Mouse (Mus musculus): Measurements from ENCODE around the gene Maz. TPM values are rescaled to one million over a fixed set of nuclear protein-coding genes. Genes with fewer than 3 reads are reported as not detected.

Gene Maz
- total RNA-seq (2014; fragmentation: Nextera tagmentation), result 122 and 130 TPM in 2 replicates
- 81.3 and 113 TPM in 2 replicates for total RNA-seq (2017)
- 641 and 824 TPM in 2 replicates for polyA plus RNA-seq (2012)

DNA sequence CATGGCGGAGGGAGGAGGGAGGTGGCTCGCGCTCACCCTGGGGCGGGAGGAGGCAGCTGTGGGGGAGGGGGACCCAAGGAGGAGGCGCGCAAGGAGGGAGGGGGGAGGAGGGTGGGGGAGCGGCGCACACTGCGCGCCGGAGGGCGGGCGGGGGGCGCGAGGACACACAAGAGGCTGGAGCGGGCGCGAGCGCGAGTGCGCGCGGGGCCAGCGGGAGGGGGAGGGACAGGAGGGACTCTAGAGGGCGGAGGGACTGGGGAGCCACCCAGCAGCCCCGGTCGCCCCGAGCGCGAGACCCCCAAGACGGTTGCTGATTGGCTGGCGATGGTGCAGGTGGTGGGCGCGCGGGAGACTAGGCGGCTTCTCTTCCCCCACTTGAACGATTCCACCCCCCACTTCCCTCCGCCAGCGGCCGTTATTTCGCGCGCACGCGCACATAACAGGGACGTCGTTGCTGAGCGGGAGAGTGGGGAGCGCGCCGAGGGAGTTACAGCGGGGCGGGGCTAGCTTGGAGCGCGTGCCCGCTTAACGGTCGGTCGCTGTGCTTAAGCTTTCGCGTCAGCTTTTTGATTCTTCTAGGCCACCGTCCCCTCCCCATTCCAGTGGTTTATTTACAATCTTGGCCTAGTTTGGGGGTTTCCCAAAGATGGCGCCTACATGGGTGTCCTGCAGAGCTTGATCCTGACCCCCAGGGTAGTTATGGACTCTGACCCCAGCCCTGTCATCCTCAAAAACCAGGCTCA is at the start of gene Maz:
Gene Maz, minus strand, starts transcription at position 54 of the 743 bp plus-strand sequence.
- peak; percentile 64 for ATAC-seq (ENCODE audit: extremely low read depth, insufficient number of reproducible peaks, low FRiP score, poor library complexity, severe bottlenecking)
- H3K36me3 ChIP-seq (replicated peaks), result peaks cover 82% of the 10 kb centered on the region
- peak; percentile 98 for DNase-seq (ENCODE audit: low spot score)
- H3K9me3 ChIP-seq (replicated peaks), result no peaks in the 10 kb centered on the region
- TF ChIP-seq GATA1 (IDR thresholded peaks at IDR 0.05; ENCODE audit: borderline replicate concordance, low read length), result no peak
- TF ChIP-seq CTCF (IDR thresholded peaks at IDR 0.05; ENCODE audit: low read depth, low read length), result no peak
- TF ChIP-seq GATA2 (IDR thresholded peaks at IDR 0.05; ENCODE audit: borderline replicate concordance, low read depth, low read length), result no peak
- TF ChIP-seq POLR2AphosphoS5 (IDR thresholded peaks at IDR 0.05; ENCODE audit: insufficient replicate concordance, low read depth, low read length), result 0 out of 2 replicates have a peak, but pooled peaks have one; percentile 51
- H3K4me3 ChIP-seq (ENCODE audit: low read depth, low read length), result peak within 1 kb of the TSS; percentile 77
- H3K27me3 ChIP-seq (ENCODE audit: insufficient read depth, low read length), result no peaks in the 10 kb centered on the region
- peaks cover 74% of the 10 kb centered on the region for H3K4me1 ChIP-seq (ENCODE audit: insufficient read depth, low read depth, low read length)

- DNase-seq (ENCODE audit: low spot score) (no peak), ATAC-seq (ENCODE audit: extremely low read depth, insufficient number of reproducible peaks, low FRiP score, poor library complexity, severe bottlenecking) (no peak)
- H3K36me3 ChIP-seq (replicated peaks), result no peaks in the 10 kb centered on the region
- TF ChIP-seq GATA1 (IDR thresholded peaks at IDR 0.05; ENCODE audit: borderline replicate concordance, low read length) (no peak), CTCF (IDR thresholded peaks at IDR 0.05; ENCODE audit: low read depth, low read length) (no peak), TAL1 (conservative IDR thresholded peaks at IDR 0.05; ENCODE audit: low read depth, low read length) (no peak), GATA2 (IDR thresholded peaks at IDR 0.05; ENCODE audit: borderline replicate concordance, low read depth, low read length) (no peak), POLR2AphosphoS5 (IDR thresholded peaks at IDR 0.05; ENCODE audit: insufficient replicate concordance, low read depth, low read length) (no peak)
- no peak overlapping the region for H3K4me3 ChIP-seq (ENCODE audit: low read depth, low read length)
- H3K27me3 ChIP-seq (ENCODE audit: insufficient read depth, low read length), result peaks cover 15% of the 10 kb centered on the region
- H3K4me1 ChIP-seq (ENCODE audit: insufficient read depth, low read depth, low read length), result no peaks in the 10 kb centered on the region; the same call in 1 of the 2 replicates
- H3K9me3 ChIP-seq (replicated peaks), result peaks cover 4% of the 10 kb centered on the region; the same call in 1 of the 2 replicates
These were observed 49.4 kb upstream of the Maz start for GRCm38 (mm10) chr7:127076188-127076587.

GRCm38 (mm10) chr7:127073221-127073620 is 46.4 kb upstream of the Maz start:
- TF ChIP-seq POLR2AphosphoS5 (IDR thresholded peaks at IDR 0.05; ENCODE audit: insufficient replicate concordance, low read depth, low read length) (no peak), GATA1 (IDR thresholded peaks at IDR 0.05; ENCODE audit: borderline replicate concordance, low read length) (no peak), TAL1 (conservative IDR thresholded peaks at IDR 0.05; ENCODE audit: low read depth, low read length) (no peak), CTCF (IDR thresholded peaks at IDR 0.05; ENCODE audit: low read depth, low read length) (no peak), GATA2 (IDR thresholded peaks at IDR 0.05; ENCODE audit: borderline replicate concordance, low read depth, low read length) (no peak)
- Histone ChIP-seq H3K4me1 (ENCODE audit: insufficient read depth, low read depth, low read length) (no peaks in the 10 kb centered on the region; the same call in 1 of the 2 replicates), H3K9me3 (replicated peaks) (peaks cover 4% of the 10 kb centered on the region; the same call in 1 of the 2 replicates), H3K4me3 (ENCODE audit: low read depth, low read length) (no peak overlapping the region), H3K27me3 (ENCODE audit: insufficient read depth, low read length) (peaks cover 21% of the 10 kb centered on the region), H3K36me3 (replicated peaks) (no peaks in the 10 kb centered on the region)
- no peak for ATAC-seq (ENCODE audit: extremely low read depth, insufficient number of reproducible peaks, low FRiP score, poor library complexity, severe bottlenecking)
- DNase-seq (ENCODE audit: low spot score), result no peak

DNA sequence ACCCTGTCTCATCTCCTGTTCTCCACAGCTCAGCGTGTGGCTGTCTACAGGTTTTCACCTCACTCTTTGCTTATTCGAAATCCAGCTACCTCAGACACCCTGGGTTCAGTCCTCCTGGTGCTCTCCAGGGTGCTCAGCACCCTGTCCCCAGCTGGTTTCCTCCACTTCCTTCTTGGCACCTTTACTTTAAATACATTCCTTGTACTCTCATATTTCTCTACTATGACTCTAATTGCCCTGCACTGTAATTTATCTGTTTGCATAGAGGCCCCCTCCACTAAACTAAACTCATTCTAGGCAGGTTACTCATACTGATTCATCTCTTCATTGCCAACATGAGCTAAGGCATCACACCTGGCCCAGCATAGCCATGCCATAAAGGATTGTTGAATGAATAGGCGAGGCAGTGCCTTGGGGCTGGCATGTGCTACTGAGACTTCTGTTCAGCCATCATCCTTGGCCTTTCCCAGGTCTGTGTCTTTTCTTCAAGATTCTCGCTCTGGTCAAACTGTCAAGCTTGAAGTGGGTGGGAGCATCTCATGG is 44.1 kb upstream of the Maz start:
- no peak for ATAC-seq (ENCODE audit: extremely low read depth, insufficient number of reproducible peaks, low FRiP score, poor library complexity, severe bottlenecking)
- Histone ChIP-seq H3K4me1 (ENCODE audit: insufficient read depth, low read depth, low read length) (no peaks in the 10 kb centered on the region), H3K36me3 (replicated peaks) (no peaks in the 10 kb centered on the region), H3K4me3 (ENCODE audit: low read depth, low read length) (no peak overlapping the region), H3K9me3 (replicated peaks) (peaks cover 4% of the 10 kb centered on the region; the same call in 1 of the 2 replicates), H3K27me3 (ENCODE audit: insufficient read depth, low read length) (peaks cover 24% of the 10 kb centered on the region)
- DNase-seq (ENCODE audit: low spot score), result no peak
- TF ChIP-seq CTCF (IDR thresholded peaks at IDR 0.05; ENCODE audit: low read depth, low read length) (no peak), GATA1 (IDR thresholded peaks at IDR 0.05; ENCODE audit: borderline replicate concordance, low read length) (no peak), TAL1 (conservative IDR thresholded peaks at IDR 0.05; ENCODE audit: low read depth, low read length) (no peak), POLR2AphosphoS5 (IDR thresholded peaks at IDR 0.05; ENCODE audit: insufficient replicate concordance, low read depth, low read length) (no peak), GATA2 (IDR thresholded peaks at IDR 0.05; ENCODE audit: borderline replicate concordance, low read depth, low read length) (no peak)

- Histone ChIP-seq H3K27me3 (ENCODE audit: insufficient read depth, low read length) (peaks cover 31% of the 10 kb centered on the region), H3K4me3 (ENCODE audit: low read depth, low read length) (no peak overlapping the region), H3K4me1 (ENCODE audit: insufficient read depth, low read depth, low read length) (peaks cover 4% of the 10 kb centered on the region; the same call in 1 of the 2 replicates), H3K36me3 (replicated peaks) (no peaks in the 10 kb centered on the region), H3K9me3 (replicated peaks) (0 out of 2 replicates have a peak, but pooled peaks cover 2% of the 10 kb centered on the region)
- DNase-seq (ENCODE audit: low spot score) (no peak), ATAC-seq (ENCODE audit: extremely low read depth, insufficient number of reproducible peaks, low FRiP score, poor library complexity, severe bottlenecking) (no peak)
- TF ChIP-seq CTCF (IDR thresholded peaks at IDR 0.05; ENCODE audit: low read depth, low read length) (no peak), GATA1 (IDR thresholded peaks at IDR 0.05; ENCODE audit: borderline replicate concordance, low read length) (no peak), TAL1 (conservative IDR thresholded peaks at IDR 0.05; ENCODE audit: low read depth, low read length) (no peak), POLR2AphosphoS5 (IDR thresholded peaks at IDR 0.05; ENCODE audit: insufficient replicate concordance, low read depth, low read length) (no peak), GATA2 (IDR thresholded peaks at IDR 0.05; ENCODE audit: borderline replicate concordance, low read depth, low read length) (no peak)
These were observed 39.5 kb upstream of the Maz start for GRCm38 (mm10) chr7:127066317-127066716.

GRCm38 (mm10) chr7:127065538-127065937 is 38.7 kb upstream of the Maz start:
- DNase-seq (ENCODE audit: low spot score), result no peak
- Histone ChIP-seq H3K4me3 (ENCODE audit: low read depth, low read length) (no peak overlapping the region), H3K9me3 (replicated peaks) (0 out of 2 replicates have a peak, but pooled peaks cover 2% of the 10 kb centered on the region), H3K27me3 (ENCODE audit: insufficient read depth, low read length) (peaks cover 37% of the 10 kb centered on the region), H3K4me1 (ENCODE audit: insufficient read depth, low read depth, low read length) (peaks cover 4% of the 10 kb centered on the region; the same call in 1 of the 2 replicates), H3K36me3 (replicated peaks) (no peaks in the 10 kb centered on the region)
- no peak for ATAC-seq (ENCODE audit: extremely low read depth, insufficient number of reproducible peaks, low FRiP score, poor library complexity, severe bottlenecking)
- TF ChIP-seq POLR2AphosphoS5 (IDR thresholded peaks at IDR 0.05; ENCODE audit: insufficient replicate concordance, low read depth, low read length) (no peak), CTCF (IDR thresholded peaks at IDR 0.05; ENCODE audit: low read depth, low read length) (0 out of 2 replicates have a peak, but pooled peaks have one; percentile 5)
